Mouse (Mus musculus): Measurements from ENCODE around the gene Ten1.

- TF ChIP-seq ELF1 (IDR thresholded peaks at IDR 0.05; ENCODE audit: low read depth, low read length) (no peak), ZNF384 (IDR thresholded peaks at IDR 0.05; ENCODE audit: low read depth, low read length) (no peak), MAX (IDR thresholded peaks at IDR 0.05; ENCODE audit: low read length) (no peak), POLR2A (IDR thresholded peaks at IDR 0.05; ENCODE audit: low read depth, low read length) (no peak), ZKSCAN1 (IDR thresholded peaks at IDR 0.05; ENCODE audit: borderline replicate concordance, low read depth, low read length) (no peak), KAT2A (IDR thresholded peaks at IDR 0.05; ENCODE audit: insufficient replicate concordance, low read length) (no peak), CTCF (conservative IDR thresholded peaks at IDR 0.05 in 1 of 2, IDR thresholded peaks at IDR 0.05 in 1 of 2; ENCODE audit: low read depth in 2 of 2, low read length in 2 of 2) (no peak), ZMIZ1 (IDR thresholded peaks at IDR 0.05; ENCODE audit: low read depth, low read length) (no peak), USF1 (IDR thresholded peaks at IDR 0.05; ENCODE audit: low read depth, low read length) (no peak)
Measured at GRCm38 (mm10) chr11:116244580-116244979, 45.9 kb downstream of the Ten1 start.
